9 mouse cellular contexts compared by ENCODE assay signal in genomic region chr12:13462397-13462796, GRCm38 (mm10).
DNase-seq lines count a peak whose midpoint lies in the region; ATAC-seq and TF ChIP-seq lines count a peak whose summit lies in the region.
"Had no signal": no experiment of that assay in that cellular context is flagged by ENCODE, and none has a peak within 500 bp of the region (broad histone marks: within the 10 kb centered on the region; RNA-seq: fewer than 3 reads in every experiment).

No protein-coding gene starts in this region.

- DNase-seq in layer of hippocampus, adult 11-12 months (ENCODE audit: low spot score) = peak; percentile 14
- no peak for DNase-seq in layer of hippocampus, adult 9-10 months (ENCODE audit: low spot score)
- DNase-seq in adrenal gland, postnatal 25 days = peak; percentile 17
- peak; percentile 46 to 53 for DNase-seq in left cerebral cortex, adult 9 months (ENCODE audit: low spot score in 2 of 2)
- no peak for DNase-seq in gastrocnemius, adult 8-10 months (ENCODE audit: low spot score in 2 of 2)
- DNase-seq: lung, embryonic 14.5 days had no signal

- H3K27me3 ChIP-seq in C2C12 (ENCODE audit: control insufficient read depth, insufficient read depth, insufficient read length) = no peaks in the 10 kb centered on the region

- no peaks in the 10 kb centered on the region for H3K36me3 ChIP-seq in C2C12 (ENCODE audit: control insufficient read depth, insufficient read depth)

- no peaks in the 10 kb centered on the region for H3K79me2 ChIP-seq in C2C12 (ENCODE audit: control insufficient read depth, insufficient read depth)

- no peak for ATAC-seq in granulocyte monocyte progenitor cell, adult 5-6 weeks (replicated peaks; ENCODE audit: poor library complexity, severe bottlenecking)
- ATAC-seq in cerebellum, adult (ENCODE audit: insufficient number of reproducible peaks, low FRiP score, low TSS enrichment) = no peak

- no peak overlapping the region for H3K4me3 ChIP-seq in C2C12 (ENCODE audit: insufficient read depth, poor library complexity, severe bottlenecking)

- no peak for TF ChIP-seq CTCF in C2C12 (IDR thresholded peaks at IDR 0.05; ENCODE audit: control insufficient read depth, insufficient read depth, insufficient read length)

- no peaks in the 10 kb centered on the region for H3K79me3 ChIP-seq in C2C12 (ENCODE audit: low read depth)

- no peak overlapping the region for H3ac ChIP-seq in C2C12 (ENCODE audit: control insufficient read depth, insufficient read length, low read depth)

TF ChIP-seq in C2C12, 6 proteins besides CTCF, POLR2A, EP300 and RAD21:
- TF ChIP-seq MAX (IDR thresholded peaks at IDR 0.05) (peak; percentile 26), MYOD1 (IDR thresholded peaks at IDR 0.05; ENCODE audit: control insufficient read depth, insufficient read length, low read depth) (no peak), FOSL1 (IDR thresholded peaks at IDR 0.05; ENCODE audit: insufficient read depth, low read length, poor library complexity, severe bottlenecking) (peak; percentile 53), USF1 (IDR thresholded peaks at IDR 0.05; ENCODE audit: low read depth) (no peak), MYOG (IDR thresholded peaks at IDR 0.05; ENCODE audit: control insufficient read depth, extremely low read depth, insufficient read length) (no peak)

Comparison
In these comparisons a context has a peak if more than half of its experiments do, and no peak if none do; other contexts are left out.
1. DNase-seq: peak in layer of hippocampus, adult 11-12 months (single experiment), adrenal gland, postnatal 25 days (single experiment) and left cerebral cortex, adult 9 months (2 of 2); none in layer of hippocampus, adult 9-10 months (single experiment) and gastrocnemius, adult 8-10 months (0 of 2).